Mouse (Mus musculus) testis, adult 2 months (tissue): ENCODE measurements around the gene Pdzd9. TPM values are rescaled to one million over a fixed set of nuclear protein-coding genes. Genes with fewer than 3 reads are reported as not detected.

ENCODE experiments used
- H3K27ac ChIP-seq: fragments of 200-500 bp; 2 replicates; pipeline ENCODE4 v1.5.1; 2012; ENCODE audit warnings: low read depth, low read length; ENCODE audit not compliant: control insufficient read depth, insufficient read depth
- H3K27me3 ChIP-seq: fragments of 200-500 bp; 2 replicates; pipeline ENCODE4 v1.6.1; 2012; ENCODE audit warnings: mild to moderate bottlenecking, low read length, moderate library complexity; ENCODE audit not compliant: control insufficient read depth, insufficient read depth
- H3K36me3 ChIP-seq: fragments of 200-500 bp; 2 replicates; pipeline ENCODE4 v1.6.1; 2012; ENCODE audit warnings: mild to moderate bottlenecking, low read length; ENCODE audit not compliant: control insufficient read depth, insufficient read depth
- H3K4me1 ChIP-seq: fragments of 200-500 bp; 2 replicates; pipeline ENCODE4 v1.6.1; 2012; ENCODE audit warnings: low read length; ENCODE audit not compliant: control insufficient read depth, insufficient read depth
- H3K4me3 ChIP-seq: fragments of 200-500 bp; 2 replicates; pipeline ENCODE4 v1.5.1; 2012; ENCODE audit warnings: low read depth, mild to moderate bottlenecking, low read length, moderate library complexity, mixed read lengths; ENCODE audit not compliant: control insufficient read depth
- CTCF ChIP-seq: fragments of 200-500 bp; IDR thresholded peaks from 2 replicates; pipeline ENCODE4 v1.5.1; 2012; ENCODE audit warnings: low read depth, mild to moderate bottlenecking, inconsistent platforms, low read length, moderate library complexity; ENCODE audit not compliant: control insufficient read depth, insufficient read depth, insufficient replicate concordance
- POLR2A ChIP-seq: fragments of 200-500 bp; IDR thresholded peaks from 2 replicates; pipeline ENCODE4 v1.6.1; 2012; ENCODE audit warnings: low read depth, mild to moderate bottlenecking, inconsistent platforms, low read length, moderate library complexity; ENCODE audit not compliant: control insufficient read depth
- polyA plus RNA-seq: library from polyadenylated mRNA; depleted of rRNA; stranded (reverse); fragments of >200 nt; gene quantifications from 2 replicates; pipeline ENCODE4 v1.2.3, GENCODE M21; 2012; rRNA removed

The Pdzd9 gene
- polyA plus RNA-seq, 1 experiment = 97.7 TPM

DNA sequence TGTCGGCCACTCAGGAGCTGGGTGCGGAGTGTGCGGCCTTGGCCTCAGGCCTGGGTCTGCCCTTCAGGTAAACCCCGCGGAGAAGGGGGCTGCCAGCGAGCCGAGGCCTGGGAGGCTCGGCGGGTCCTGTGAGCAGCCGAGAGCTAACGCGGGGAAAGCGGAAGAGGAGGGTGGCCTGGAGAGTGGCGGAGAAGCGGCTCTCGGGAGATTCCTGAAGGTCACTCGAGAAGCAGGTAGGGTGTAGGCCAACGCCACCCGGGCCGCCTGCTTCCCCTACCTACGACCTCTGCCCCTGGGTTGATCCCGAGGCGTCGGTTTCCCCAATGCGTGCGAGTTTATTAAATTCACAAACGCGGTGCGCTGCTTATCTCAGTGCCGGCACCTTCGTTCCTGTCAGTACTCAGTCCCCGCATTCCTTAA lies 34.8 kb downstream of the Pdzd9 start:
- no peaks in the 10 kb centered on the region; the same call in 1 of the 2 replicates for H3K36me3 ChIP-seq
- H3K4me3 ChIP-seq = peak overlapping the region; percentile 93
- peak overlapping the region; percentile 84 for H3K27ac ChIP-seq
- TF ChIP-seq CTCF (no peak; the same call in 1 of the 2 replicates), POLR2A (no peak)
- H3K27me3 ChIP-seq = no peaks in the 10 kb centered on the region
- H3K4me1 ChIP-seq = peaks cover 3% of the 10 kb centered on the region

DNA sequence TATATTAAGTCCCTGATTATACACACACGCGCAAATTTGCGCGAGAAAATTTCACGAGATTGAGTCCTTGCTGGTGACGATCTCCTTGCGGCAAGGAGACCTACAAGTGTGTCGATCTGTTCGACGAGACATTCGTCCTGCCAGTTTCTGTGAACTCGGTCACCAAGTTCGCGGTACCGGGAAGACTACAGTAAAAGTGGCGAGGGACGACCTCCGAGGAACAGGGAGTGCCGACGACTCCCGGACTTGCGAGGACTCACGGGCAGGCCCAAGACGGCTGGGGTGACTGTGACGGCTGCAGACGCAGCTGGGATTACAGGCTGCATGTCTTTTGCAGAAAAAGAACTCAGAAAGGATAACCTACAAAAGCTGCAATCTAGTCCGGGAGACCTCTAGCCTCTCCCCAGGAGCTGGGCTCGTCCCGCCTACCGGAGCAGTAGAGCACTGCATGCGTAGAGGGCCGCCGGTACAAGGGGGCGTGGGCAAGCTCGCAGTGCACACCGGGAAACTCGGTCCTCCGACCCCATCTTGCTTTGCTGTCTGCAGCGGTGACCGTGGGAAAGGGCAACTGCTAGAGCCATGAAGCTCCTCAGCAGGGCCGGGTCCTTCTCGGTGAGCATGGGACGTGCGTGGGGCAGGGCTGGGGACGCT lies 35.3 kb downstream of the Pdzd9 start, which contains the start of gene Uqcrc2:
Uqcrc2 (plus strand) TSS at position 466 of the 651 bp plus-strand sequence.
- peak; percentile 38 for TF ChIP-seq CTCF
- TF ChIP-seq POLR2A = peak; percentile 85
- peaks cover 3% of the 10 kb centered on the region for H3K4me1 ChIP-seq
- no peaks in the 10 kb centered on the region; the same call in 1 of the 2 replicates for H3K36me3 ChIP-seq
- H3K27ac ChIP-seq = peak within 1 kb of the TSS; percentile 84
- peak within 1 kb of the TSS; percentile 93 for H3K4me3 ChIP-seq
- no peaks in the 10 kb centered on the region for H3K27me3 ChIP-seq

DNA sequence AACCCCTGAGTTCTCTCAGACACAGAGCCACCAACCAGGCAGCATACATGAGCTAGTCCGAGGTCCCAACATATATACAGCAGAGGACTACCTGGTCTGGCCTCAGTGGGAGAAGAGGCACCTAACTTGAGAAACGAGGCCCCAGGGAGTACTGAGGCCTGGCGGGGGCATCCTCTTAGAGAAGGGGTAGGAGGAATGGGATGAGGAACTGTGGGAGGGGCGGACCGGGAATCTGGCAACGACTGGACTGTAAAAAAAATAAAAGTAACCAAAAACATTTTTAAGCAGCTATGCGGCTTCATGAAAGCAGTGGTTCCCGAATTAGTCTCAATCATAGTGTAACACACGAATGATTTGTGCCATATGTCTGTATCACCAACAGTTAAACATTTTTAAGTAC lies 35.8 kb downstream of the Pdzd9 start:
- TF ChIP-seq POLR2A = no peak
- no peak for TF ChIP-seq CTCF
- H3K36me3 ChIP-seq = no peaks in the 10 kb centered on the region
- no peaks in the 10 kb centered on the region for H3K27me3 ChIP-seq
- H3K4me3 ChIP-seq = peak overlapping the region; percentile 93
- peak overlapping the region; percentile 55; the same call in 1 of the 2 replicates for H3K27ac ChIP-seq
- H3K4me1 ChIP-seq = peaks cover 3% of the 10 kb centered on the region

DNA sequence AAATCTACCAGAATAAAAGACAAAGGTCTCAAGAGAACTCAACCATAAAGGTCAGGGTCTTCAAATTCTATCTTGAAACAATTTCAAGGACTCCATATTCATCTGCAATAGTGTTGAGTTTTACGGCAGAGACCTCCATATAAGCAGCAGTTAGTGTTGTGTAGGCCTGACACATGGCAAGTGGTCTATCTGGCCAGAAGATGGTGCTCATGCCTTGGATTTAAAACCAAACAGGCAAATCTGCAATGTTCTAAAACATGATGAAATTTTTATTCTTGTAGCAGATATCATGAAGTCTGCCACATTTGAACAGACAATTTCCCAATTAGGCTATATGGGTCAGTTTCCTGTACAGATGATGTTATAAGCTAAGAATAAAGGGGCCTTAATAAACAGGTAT lies 37.6 kb downstream of the Pdzd9 start:
- H3K27ac ChIP-seq = no peak overlapping the region
- no peaks in the 10 kb centered on the region for H3K27me3 ChIP-seq
- peaks cover 3% of the 10 kb centered on the region for H3K4me1 ChIP-seq
- TF ChIP-seq POLR2A (no peak), CTCF (no peak)
- H3K36me3 ChIP-seq = no peaks in the 10 kb centered on the region
- no peak overlapping the region for H3K4me3 ChIP-seq

DNA sequence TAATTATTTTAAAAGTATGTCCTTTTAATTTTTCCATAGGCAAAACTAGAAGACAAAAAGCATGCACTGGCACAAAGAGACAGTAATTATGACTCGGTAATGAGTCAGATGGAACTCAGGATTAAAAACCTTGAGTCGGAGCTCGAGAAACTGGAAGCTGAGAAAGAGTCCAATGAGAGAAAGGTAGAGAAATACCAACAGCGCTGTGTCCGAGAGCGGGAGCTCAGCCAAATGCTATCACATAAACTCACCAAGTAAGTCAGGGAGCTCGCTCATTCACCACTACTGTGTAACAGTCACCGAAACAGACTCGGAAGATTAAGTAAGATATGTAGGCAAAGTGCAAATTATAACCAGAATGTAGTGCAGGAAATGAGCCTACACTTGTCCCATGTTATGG lies 49.3 kb downstream of the Pdzd9 start:
- TF ChIP-seq POLR2A = no peak
- TF ChIP-seq CTCF = no peak
- no peak overlapping the region for H3K4me3 ChIP-seq
- no peaks in the 10 kb centered on the region for H3K4me1 ChIP-seq
- no peaks in the 10 kb centered on the region for H3K36me3 ChIP-seq
- H3K27me3 ChIP-seq = no peaks in the 10 kb centered on the region
- H3K27ac ChIP-seq = no peak overlapping the region

DNA sequence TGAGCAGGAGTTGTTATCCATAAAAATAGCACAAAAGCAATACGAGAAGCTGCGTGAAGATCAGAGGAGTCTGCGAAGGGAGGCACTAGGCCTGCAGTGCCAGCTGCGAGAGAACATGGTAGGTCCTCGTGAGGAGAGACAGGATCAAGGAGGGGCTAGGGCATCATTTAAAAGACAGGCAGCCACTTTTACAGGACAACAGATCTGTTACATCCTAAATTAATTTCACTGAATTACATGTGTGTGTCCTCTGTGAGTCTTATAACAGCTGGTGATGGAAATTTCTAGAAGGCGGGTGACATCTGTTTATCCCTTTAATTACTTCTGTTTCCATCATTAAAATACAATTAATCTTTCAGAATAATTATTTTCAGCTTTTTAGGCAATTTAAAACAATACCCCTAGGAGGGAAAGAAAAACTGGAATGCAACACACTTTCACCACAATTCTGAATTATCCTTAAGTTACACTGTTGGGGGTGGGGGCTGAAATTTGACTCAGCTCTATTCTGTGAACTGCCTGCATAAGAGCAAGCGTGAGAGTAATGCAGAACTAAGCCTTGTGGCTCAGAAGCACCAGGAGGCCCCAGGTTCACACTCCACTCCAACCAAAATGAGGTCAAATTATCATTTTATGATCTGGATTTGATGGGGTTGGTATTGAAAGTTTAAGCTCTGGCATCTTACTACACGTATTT lies 49.9 kb downstream of the Pdzd9 start:
- no peak for TF ChIP-seq CTCF
- TF ChIP-seq POLR2A = no peak
- no peak overlapping the region for H3K4me3 ChIP-seq
- H3K27me3 ChIP-seq = no peaks in the 10 kb centered on the region
- no peaks in the 10 kb centered on the region for H3K4me1 ChIP-seq
- H3K27ac ChIP-seq = no peak overlapping the region
- no peaks in the 10 kb centered on the region for H3K36me3 ChIP-seq

Other genes starting within 250 kb of the Pdzd9 start
- gene Uqcrc2, start 35.2 kb downstream of the Pdzd9 start, polyA plus RNA-seq = 43.5 and 52.8 TPM in 2 replicates
- 49.1 and 49.9 TPM in 2 replicates for gene Mosmo, start 7.3 kb upstream of the Pdzd9 start, polyA plus RNA-seq
- gene Vwa3a, start 69.0 kb upstream of the Pdzd9 start, polyA plus RNA-seq = 85.4 and 105 TPM in 2 replicates
- 0.16 and 0.31 TPM in 2 replicates for gene Gm5737, start 142.0 kb upstream of the Pdzd9 start, polyA plus RNA-seq
- gene Eef2k, start 172.5 kb upstream of the Pdzd9 start, polyA plus RNA-seq = 10.5 and 13.6 TPM in 2 replicates
- 25.8 and 26.9 TPM in 2 replicates for gene Polr3e, start 247.4 kb upstream of the Pdzd9 start, polyA plus RNA-seq